In the genomic region with DNA sequence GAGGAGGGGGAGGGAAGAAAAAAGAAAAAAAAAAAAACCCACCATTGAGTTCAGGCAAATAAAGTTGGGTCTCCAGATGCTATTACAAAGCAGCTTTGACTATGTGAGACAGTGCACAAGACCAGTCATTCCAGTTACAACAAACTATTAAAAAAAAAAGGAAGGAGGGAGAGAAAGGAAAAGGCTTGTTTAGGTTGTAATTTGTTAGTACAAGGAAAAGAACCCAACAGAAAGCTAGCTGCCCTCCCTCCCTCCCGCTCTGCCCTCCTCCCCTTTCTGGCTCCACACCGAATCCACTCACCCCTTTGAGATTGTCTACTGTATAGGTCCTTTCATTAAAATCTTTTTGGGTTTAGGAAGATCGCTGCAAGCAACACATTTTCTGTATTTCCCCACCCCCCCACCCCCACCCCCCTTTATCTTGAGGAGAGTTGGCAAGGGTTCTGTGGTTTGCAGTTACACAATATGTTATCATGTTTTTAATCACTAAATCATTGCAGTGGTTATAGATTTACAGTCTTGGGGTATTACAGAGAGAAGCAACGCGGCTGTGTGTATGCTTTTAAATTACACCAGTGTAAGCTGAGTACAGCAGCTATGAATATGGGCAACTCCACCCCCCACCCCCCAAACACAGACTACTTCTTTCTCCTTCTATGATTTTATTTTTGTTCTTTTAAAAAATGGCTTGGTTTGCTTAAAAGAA, we compare ENCODE assay signal across 9 mouse cellular contexts.
DNase-seq lines count a peak whose midpoint lies in the region; ATAC-seq and TF ChIP-seq lines count a peak whose summit lies in the region.
"Had no signal": no experiment of that assay in that cellular context is flagged by ENCODE, and none has a peak within 500 bp of the region (broad histone marks: within the 10 kb centered on the region; RNA-seq: fewer than 3 reads in every experiment).

No protein-coding gene starts in this region.

- 25% methylated on average over 5 of the region's 5 CpGs for WGBS in kidney, postnatal 0 days
- 13% methylated on average over 5 of the region's 5 CpGs for WGBS in limb, embryonic 11.5 days
- WGBS in neural tube, embryonic 13.5 days: 18% methylated on average over 5 of the region's 5 CpGs

- peak overlapping the region; percentile 18; the same call in 1 of the 2 replicates for H3K4me2 ChIP-seq in kidney, postnatal 0 days (ENCODE audit: low read length)
- peak overlapping the region; percentile 46 for H3K4me2 ChIP-seq in limb, embryonic 11.5 days (ENCODE audit: low read depth, severe bottlenecking)
- H3K4me2 ChIP-seq in neural tube, embryonic 13.5 days: peak overlapping the region; percentile 96

- peaks cover 21% of the 10 kb centered on the region for H3K4me1 ChIP-seq in kidney, postnatal 0 days (replicated peaks; ENCODE audit: insufficient read depth, low read length)
- peaks cover 18% of the 10 kb centered on the region for H3K4me1 ChIP-seq in embryonic fibroblast, embryonic 13.5 days (ENCODE audit: control insufficient read depth, insufficient read depth, low read length)
- peaks cover 59% of the 10 kb centered on the region for H3K4me1 ChIP-seq in limb, embryonic 11.5 days (ENCODE audit: control insufficient read depth, insufficient read depth, low read length)
- H3K4me1 ChIP-seq in neural tube, embryonic 13.5 days (replicated peaks): peaks cover 74% of the 10 kb centered on the region

- H3K36me3 ChIP-seq in kidney, postnatal 0 days (ENCODE audit: insufficient read depth, low read length): no peaks in the 10 kb centered on the region
- no peaks in the 10 kb centered on the region for H3K36me3 ChIP-seq in limb, embryonic 11.5 days (ENCODE audit: control insufficient read depth, insufficient read depth, low read length)
- H3K36me3 ChIP-seq in neural tube, embryonic 13.5 days: no peaks in the 10 kb centered on the region

- TF ChIP-seq POLR2A in embryonic fibroblast, embryonic 13.5 days (IDR thresholded peaks at IDR 0.05; ENCODE audit: low read depth, low read length): 0 out of 2 replicates have a peak, but pooled peaks have one; percentile 15

- TF ChIP-seq CTCF in kidney, postnatal 0 days (IDR thresholded peaks at IDR 0.05; ENCODE audit: low read depth): no peak
- no peak for TF ChIP-seq CTCF in embryonic fibroblast, embryonic 13.5 days (IDR thresholded peaks at IDR 0.05; ENCODE audit: borderline replicate concordance, insufficient read depth, low read length)

- DNase-seq in kidney, postnatal 0 days (ENCODE audit: low spot score): peak; percentile 62
- no peak for DNase-seq in kidney, adult 11 months
- DNase-seq in limb, embryonic 11.5 days (ENCODE audit: low spot score): peak; percentile 22
- DNase-seq in cerebellum, adult 9-11 months: no peak
- DNase-seq: right cerebral cortex, adult 18-20 months had no signal

- no peak overlapping the region for H3K9ac ChIP-seq in kidney, postnatal 0 days (ENCODE audit: low read depth, low read length)
- H3K9ac ChIP-seq in limb, embryonic 11.5 days (ENCODE audit: low read length): peak overlapping the region; percentile 22; the same call in 1 of the 2 replicates
- H3K9ac ChIP-seq in neural tube, embryonic 13.5 days: peak overlapping the region; percentile 100

- H3K9me3 ChIP-seq in kidney, postnatal 0 days (replicated peaks; ENCODE audit: low read length): no peaks in the 10 kb centered on the region
- H3K9me3 ChIP-seq in limb, embryonic 11.5 days (ENCODE audit: control insufficient read depth, low read length): no peaks in the 10 kb centered on the region
- no peaks in the 10 kb centered on the region for H3K9me3 ChIP-seq in neural tube, embryonic 13.5 days

- H3K27ac ChIP-seq in kidney, postnatal 0 days: peak overlapping the region; percentile 36; the same call in 1 of the 2 replicates
- peak overlapping the region; percentile 97 for H3K27ac ChIP-seq in embryonic fibroblast, embryonic 13.5 days (ENCODE audit: insufficient read depth, low read length)
- H3K27ac ChIP-seq in limb, embryonic 11.5 days (replicated peaks; ENCODE audit: low read depth, low read length): peak overlapping the region; percentile 73
- peak overlapping the region; percentile 100 for H3K27ac ChIP-seq in neural tube, embryonic 13.5 days (replicated peaks)

- H3K4me3 ChIP-seq in kidney, postnatal 0 days (replicated peaks; ENCODE audit: low read depth, low read length): no peak overlapping the region
- H3K4me3 ChIP-seq in embryonic fibroblast, embryonic 13.5 days (ENCODE audit: insufficient read depth, low read length): 0 out of 2 replicates have a peak overlapping the region, but pooled peaks have one; percentile 4
- H3K4me3 ChIP-seq in limb, embryonic 11.5 days (ENCODE audit: low read depth, low read length): no peak overlapping the region
- peak overlapping the region; percentile 88 for H3K4me3 ChIP-seq in neural tube, embryonic 13.5 days

- no peaks in the 10 kb centered on the region for H3K27me3 ChIP-seq in kidney, postnatal 0 days (ENCODE audit: insufficient read depth, low read length)
- no peaks in the 10 kb centered on the region for H3K27me3 ChIP-seq in limb, embryonic 11.5 days (ENCODE audit: control insufficient read depth, insufficient read depth, low read length)
- peaks cover 2% of the 10 kb centered on the region for H3K27me3 ChIP-seq in neural tube, embryonic 13.5 days

- ATAC-seq in kidney, postnatal 0 days (replicated peaks; ENCODE audit: low FRiP score, low read depth): no peak
- ATAC-seq in limb, embryonic 11.5 days (ENCODE audit: insufficient number of reproducible peaks, low FRiP score, low TSS enrichment, low read depth): no peak
- no peak for ATAC-seq in neural tube, embryonic 13.5 days (ENCODE audit: low read depth)
- no peak for ATAC-seq in monocyte, adult 5-6 weeks (replicated peaks; ENCODE audit: insufficient number of reproducible peaks, low FRiP score, low TSS enrichment, poor library complexity, severe bottlenecking)
- no peak for ATAC-seq in megakaryocyte-erythroid progenitor cell, adult 5-6 weeks (replicated peaks; ENCODE audit: low FRiP score, low TSS enrichment, poor library complexity, severe bottlenecking)

Comparison
In these comparisons a context has a peak if more than half of its experiments do, and no peak if none do; other contexts are left out.
1. DNase-seq: peak in kidney, postnatal 0 days (single experiment) and limb, embryonic 11.5 days (single experiment); none in kidney, adult 11 months (single experiment) and cerebellum, adult 9-11 months (single experiment).
2. H3K27ac ChIP-seq: peak in every context shown above with its lines; median percentile 100 in neural tube, embryonic 13.5 days; 97 in embryonic fibroblast, embryonic 13.5 days; 73 in limb, embryonic 11.5 days; 36 in kidney, postnatal 0 days.
3. H3K4me2 ChIP-seq: peak in every context shown above with its lines; median percentile 96 in neural tube, embryonic 13.5 days; 46 in limb, embryonic 11.5 days; 18 in kidney, postnatal 0 days.
4. H3K4me3 ChIP-seq: peak in embryonic fibroblast, embryonic 13.5 days (single experiment) and neural tube, embryonic 13.5 days (single experiment); none in kidney, postnatal 0 days (single experiment) and limb, embryonic 11.5 days (single experiment).